In the genomic region with DNA sequence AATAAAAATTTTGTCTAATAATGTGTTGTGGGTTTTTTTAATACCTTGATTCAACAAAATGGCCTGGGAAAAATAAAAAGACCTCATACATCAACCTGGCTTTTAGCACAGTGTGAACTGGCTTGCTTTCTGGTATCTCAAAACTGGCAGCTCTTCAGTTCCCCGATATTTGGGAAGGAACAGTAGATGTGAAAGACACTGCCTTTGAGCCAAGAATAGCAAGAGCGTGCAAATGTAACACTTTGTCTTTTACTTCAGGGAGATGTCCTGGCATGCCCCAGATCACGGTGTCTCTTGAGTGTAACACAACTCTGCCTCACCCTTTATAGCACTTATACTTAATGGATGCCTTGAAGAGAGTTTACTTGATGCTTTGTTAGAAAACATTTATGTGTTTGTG, we compare ENCODE assay signal across 29 mouse cellular contexts. TPM values are rescaled to one million over a fixed set of nuclear protein-coding genes. Genes with fewer than 3 reads are reported as not detected.
DNase-seq lines count a peak whose midpoint lies in the region; ATAC-seq and TF ChIP-seq lines count a peak whose summit lies in the region.
"Had no signal": no experiment of that assay in that cellular context is flagged by ENCODE, and none has a peak within 500 bp of the region (broad histone marks: within the 10 kb centered on the region; RNA-seq: fewer than 3 reads in every experiment).

No protein-coding gene starts in this region.

- ATAC-seq in forebrain, embryonic 15.5 days (replicated peaks): no peak
- ATAC-seq: activated CD4-positive, CD25-positive, alpha-beta regulatory T cell, adult 4 months; forebrain, embryonic 14.5 days; forebrain, postnatal 0 days; Patski had no signal

- H3K4me2 ChIP-seq in forebrain, embryonic 15.5 days (replicated peaks): no peak overlapping the region
- H3K4me2 ChIP-seq: embryonic facial prominence, embryonic 12.5 days; forebrain, embryonic 12.5 days had no signal

- intact Hi-C loops in heart, postnatal 25 days (cut with DNase I): no loop called here

- no peak for TF ChIP-seq EP300 in ES-Bruce4 (IDR thresholded peaks at IDR 0.05; ENCODE audit: insufficient read depth, low read depth, low read length)

- peaks cover 4% of the 10 kb centered on the region for H3K36me3 ChIP-seq in ES-Bruce4 (ENCODE audit: control insufficient read depth, insufficient read depth, low read length, poor library complexity, severe bottlenecking)
- H3K36me3 ChIP-seq in forebrain, embryonic 15.5 days: no peaks in the 10 kb centered on the region
- H3K36me3 ChIP-seq: embryonic facial prominence, embryonic 12.5 days; forebrain, embryonic 12.5 days had no signal

- TF ChIP-seq CTCF in ES-Bruce4 (IDR thresholded peaks at IDR 0.05; ENCODE audit: low read depth, low read length): no peak

- no peaks in the 10 kb centered on the region for H3K27me3 ChIP-seq in ES-Bruce4 (ENCODE audit: control insufficient read depth, insufficient read depth, low read length, poor library complexity, severe bottlenecking)
- no peaks in the 10 kb centered on the region for H3K27me3 ChIP-seq in forebrain, embryonic 15.5 days
- H3K27me3 ChIP-seq: embryonic facial prominence, embryonic 12.5 days; forebrain, embryonic 12.5 days; Patski had no signal

- 88% methylated on average over 3 of the region's 3 CpGs for WGBS in forebrain, embryonic 15.5 days

- no peaks in the 10 kb centered on the region for H3K4me1 ChIP-seq in ES-Bruce4 (ENCODE audit: control insufficient read depth, insufficient read depth, low read length)
- H3K4me1 ChIP-seq in forebrain, embryonic 15.5 days: no peaks in the 10 kb centered on the region
- H3K4me1 ChIP-seq: embryonic facial prominence, embryonic 10.5 days; embryonic facial prominence, embryonic 12.5 days; forebrain, embryonic 10.5 days; forebrain, embryonic 12.5 days had no signal

- no peak overlapping the region for H3K4me3 ChIP-seq in ES-Bruce4 (ENCODE audit: low read depth, low read length)
- H3K4me3 ChIP-seq in forebrain, embryonic 15.5 days: no peak overlapping the region
- H3K4me3 ChIP-seq: embryonic facial prominence, embryonic 10.5 days; embryonic facial prominence, embryonic 12.5 days; forebrain, embryonic 10.5 days; forebrain, embryonic 12.5 days had no signal

- H3K9me3 ChIP-seq in ES-Bruce4 (replicated peaks; ENCODE audit: control insufficient read depth, insufficient read depth, low read length, poor library complexity, severe bottlenecking): no peaks in the 10 kb centered on the region
- H3K9me3 ChIP-seq in forebrain, embryonic 15.5 days: no peaks in the 10 kb centered on the region
- H3K9me3 ChIP-seq: embryonic facial prominence, embryonic 10.5 days; embryonic facial prominence, embryonic 12.5 days; forebrain, embryonic 10.5 days; forebrain, embryonic 12.5 days; G1E had no signal

- no peak for TF ChIP-seq POLR2A in ES-Bruce4 (IDR thresholded peaks at IDR 0.05; ENCODE audit: insufficient read depth, low read length)

- peak; percentile 78 for DNase-seq in heart, adult 11 months
- no peak for DNase-seq in heart, postnatal 25 days (ENCODE audit: low spot score)
- DNase-seq in fat pad, adult 2 months (ENCODE audit: extremely low read depth, low read depth, low spot score): peak; percentile 57
- peak; percentile 58 for DNase-seq in testis, postnatal 14 days (ENCODE audit: low spot score)
- no peak for DNase-seq in lung, postnatal 14 days
- DNase-seq: adrenal gland, adult 2 months; adrenal gland, postnatal 10 days; adrenal gland, postnatal 25 days; cerebellum, adult 11 months; cerebellum, adult 2 months; cerebellum, adult 9-10 months; cerebellum, postnatal 10 days; cerebellum, postnatal 25 days; forebrain, postnatal 0 days had no signal

- 0 out of 2 replicates have a peak overlapping the region, but pooled peaks have one; percentile 15 for H3K27ac ChIP-seq in ES-Bruce4 (ENCODE audit: insufficient read depth, low read length)
- H3K27ac ChIP-seq in forebrain, embryonic 15.5 days (replicated peaks): no peak overlapping the region
- H3K27ac ChIP-seq: embryonic facial prominence, embryonic 10.5 days; embryonic facial prominence, embryonic 12.5 days; forebrain, embryonic 10.5 days; forebrain, embryonic 12.5 days had no signal

- no peak overlapping the region for H3K9ac ChIP-seq in ES-Bruce4 (ENCODE audit: low read depth, poor library complexity, severe bottlenecking)
- no peak overlapping the region for H3K9ac ChIP-seq in forebrain, embryonic 15.5 days (replicated peaks)
- H3K9ac ChIP-seq: embryonic facial prominence, embryonic 12.5 days; forebrain, embryonic 12.5 days; forebrain, postnatal 0 days had no signal

RNA-seq across cellular contexts. Expression of a gene that starts 9.2 kb away (rescaled TPM):
- total RNA-seq in heart, postnatal 25 days (2021): 10 to 100 TPM; 28.2 to 32.4 TPM
- 35.8 and 39.9 TPM in 2 replicates for polyA plus RNA-seq in ES-Bruce4 (2011; ENCODE audit: insufficient read depth, insufficient read length, low read depth, missing spikeins)
- 70.6 and 74.0 TPM in 2 replicates for polyA plus RNA-seq in forebrain, embryonic 15.5 days (2015; fragmentation: Nextera tagmentation; extraction: Ambion mirVana)

RNA-seq across cellular contexts. Expression of a gene that starts 15.2 kb away (rescaled TPM):
- total RNA-seq in heart, postnatal 25 days (2021): not detected
- 0.67 TPM in 1 of 2 replicates, not detected in the other for polyA plus RNA-seq in ES-Bruce4 (2011; ENCODE audit: insufficient read depth, insufficient read length, low read depth, missing spikeins)
- not detected in 2 replicates for polyA plus RNA-seq in forebrain, embryonic 15.5 days (2015; fragmentation: Nextera tagmentation; extraction: Ambion mirVana)
- total RNA-seq: adrenal gland, adult 2 months; adrenal gland, postnatal 10 days; adrenal gland, postnatal 25 days; adrenal gland, postnatal 4 days had no signal
- polyA plus RNA-seq: activated CD4-positive, CD25-positive, alpha-beta regulatory T cell, adult 4 months; adrenal gland, adult 2 months; brain, embryonic 14.5 days; C2C12; cortical plate, adult 2 months; embryonic facial prominence, embryonic 10.5 days; embryonic facial prominence, embryonic 12.5 days; embryonic facial prominence, embryonic 14.5 days; forebrain, embryonic 10.5 days; forebrain, embryonic 12.5 days; forebrain, embryonic 14.5 days; G1E had no signal

Comparison
In these comparisons a context has a peak if more than half of its experiments do, and no peak if none do; other contexts are left out.
1. DNase-seq: peak in heart, adult 11 months (single experiment), fat pad, adult 2 months (single experiment) and testis, postnatal 14 days (single experiment); none in heart, postnatal 25 days (single experiment) and lung, postnatal 14 days (single experiment).